Mouse (Mus musculus) C2C12 (cell line): ENCODE results near the gene Defb15.

Experiments
- CEBPB ChIP-seq: IDR thresholded peaks from one replicate; pipeline ENCODE4 v1.6.1; 2011; ENCODE audit warnings: low read depth, mild to moderate bottlenecking, control low read depth, moderate library complexity
- CTCF ChIP-seq: IDR thresholded peaks from one replicate; pipeline ENCODE4 v1.5.1; 2011; ENCODE audit not compliant: control insufficient read depth, insufficient read depth, insufficient read length
- FOSL1 ChIP-seq: IDR thresholded peaks from one replicate; pipeline ENCODE4 v1.8.0; 2011; ENCODE audit warnings: mild to moderate bottlenecking, low read length; ENCODE audit not compliant: poor library complexity, insufficient read depth, severe bottlenecking
- MAX ChIP-seq: IDR thresholded peaks from one replicate; pipeline ENCODE4 v1.6.1; 2011; ENCODE audit warnings: mild to moderate bottlenecking, control low read depth
- MYOG ChIP-seq: IDR thresholded peaks from one replicate; pipeline ENCODE4 v1.6.1; 2011; ENCODE audit not compliant: control insufficient read depth, insufficient read length; ENCODE audit errors: extremely low read depth
- USF1 ChIP-seq: IDR thresholded peaks from one replicate; pipeline ENCODE4 v1.6.1; 2011; ENCODE audit warnings: low read depth, mild to moderate bottlenecking, control low read depth, moderate library complexity

- TF ChIP-seq FOSL1 = no peak
- no peak for TF ChIP-seq CTCF
- TF ChIP-seq MAX = no peak
- no peak for TF ChIP-seq CEBPB
- no peak for TF ChIP-seq USF1
- TF ChIP-seq MYOG = no peak
Measured at GRCm38 (mm10) chr8:21978193-21978592, 45.7 kb upstream of the Defb15 start.
